Mouse (Mus musculus) hindlimb bud, embryonic 11.5 days (tissue): ENCODE data around the gene Rai2.

Source experiments
- DNase-seq: peaks from one replicate; pipeline ENCODE4 v3.0.0-alpha.2; 2012; ENCODE audit warnings: low read depth, low spot score; ENCODE audit errors: extremely low spot score

Gene Rai2

DNA sequence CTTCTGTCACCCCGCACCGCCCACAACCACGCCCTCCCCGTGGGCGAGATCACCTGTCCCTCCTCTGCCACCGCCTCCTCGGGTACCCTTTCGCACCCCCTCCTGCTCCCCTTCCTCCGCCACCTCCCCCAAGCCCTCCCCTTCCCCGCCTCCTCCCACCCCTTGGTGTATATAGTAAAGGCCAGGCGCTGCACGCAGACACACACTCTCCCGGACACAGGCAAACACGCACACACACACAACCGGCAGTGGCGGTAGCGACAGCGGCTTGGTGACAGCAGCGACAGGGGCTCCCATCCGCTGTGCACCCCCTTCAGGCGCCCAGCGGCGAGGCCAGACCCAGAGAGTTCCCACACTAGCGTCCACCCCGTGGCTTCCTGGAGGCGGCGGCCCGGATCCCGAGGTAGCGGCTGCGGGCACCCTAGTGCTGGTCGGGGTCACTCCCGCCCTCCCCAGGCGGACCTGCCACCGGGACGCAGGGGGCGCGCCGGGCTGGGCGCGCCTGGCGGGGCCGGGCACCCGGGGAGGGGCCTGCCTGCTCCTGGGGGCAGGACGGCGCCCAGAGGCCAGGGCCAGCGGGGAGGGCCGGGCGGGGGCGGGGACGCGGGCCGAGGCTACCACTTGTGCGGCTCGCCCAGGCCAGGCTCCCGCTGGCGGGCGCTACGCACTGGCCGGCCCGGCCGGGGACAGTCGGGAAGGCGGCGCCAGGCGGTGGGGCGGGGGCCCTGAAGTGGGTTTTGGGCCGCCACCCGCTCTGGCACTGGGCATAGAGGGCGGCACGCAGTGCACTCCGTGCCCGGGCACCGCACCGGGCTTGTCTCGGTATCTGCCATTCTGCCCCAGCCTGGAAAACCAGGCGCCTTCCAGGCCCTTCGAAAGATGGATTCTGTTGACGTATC lies at the start of gene Rai2:
Gene Rai2, plus strand, starts transcription at position 205 of the 899 bp plus-strand sequence.
- no peak for DNase-seq

DNA sequence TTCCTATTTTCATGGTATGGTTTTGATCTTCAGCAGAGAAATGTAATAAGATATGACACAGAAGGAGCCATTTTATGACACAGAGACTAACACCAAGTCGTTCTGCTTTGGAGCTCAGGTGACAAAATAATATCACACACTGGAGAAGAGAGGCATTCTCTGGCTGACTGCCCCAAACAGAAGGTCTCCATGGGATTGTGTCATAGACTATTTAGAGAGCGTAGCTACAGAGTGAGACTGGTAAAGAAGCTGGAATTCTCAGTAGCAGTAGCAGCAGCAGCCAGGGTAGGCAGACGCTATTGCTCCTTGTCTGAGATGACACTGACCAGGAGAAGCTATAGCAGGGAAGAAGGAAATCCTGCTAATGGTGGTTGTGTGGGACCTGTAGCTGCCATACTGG lies 27.5 kb upstream of the Rai2 start:
- no peak for DNase-seq

- no peak for DNase-seq
These were observed 385 bp upstream of the Rai2 start for GRCm38 (mm10) chrX:161716503-161716864.

DNA sequence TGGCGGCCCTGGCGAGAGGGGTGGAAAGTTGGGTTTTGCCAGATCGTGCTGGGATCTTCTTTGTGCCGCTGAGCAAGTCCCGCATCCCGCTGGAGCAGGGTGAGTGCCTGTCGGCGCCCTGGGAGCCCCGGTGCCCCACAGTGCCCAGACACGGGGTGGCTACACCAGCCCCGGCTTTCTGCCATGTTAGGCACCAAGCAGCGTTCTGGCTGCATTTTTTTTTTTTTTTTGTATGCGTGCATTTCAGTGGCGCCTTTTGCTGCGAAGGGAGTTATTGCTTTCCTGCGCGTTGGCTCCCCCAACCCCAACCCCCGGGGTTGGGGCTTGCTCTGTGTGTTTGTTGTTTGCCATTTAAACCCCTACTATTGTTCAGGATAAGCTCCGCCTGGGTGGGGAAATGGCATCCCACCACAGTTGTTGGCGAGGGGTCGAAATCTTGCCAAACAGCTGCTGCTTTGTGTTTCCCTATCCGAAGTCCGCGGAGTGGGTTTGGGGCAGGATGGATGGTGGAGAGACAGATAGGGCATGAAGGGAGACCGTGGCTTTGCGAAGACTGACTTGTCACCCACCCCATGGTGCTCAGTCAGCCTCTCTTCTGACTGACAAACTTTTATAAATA lies 1.0 kb downstream of the Rai2 start:
- DNase-seq, result no peak

GRCm38 (mm10) chrX:161718548-161718947 lies 1.7 kb downstream of the Rai2 start:
- DNase-seq, result no peak

GRCm38 (mm10) chrX:161721082-161721481 lies 4.2 kb downstream of the Rai2 start:
- no peak for DNase-seq

GRCm38 (mm10) chrX:161723391-161723808 lies 6.5 kb downstream of the Rai2 start:
- DNase-seq, result no peak

GRCm38 (mm10) chrX:161726257-161726656 lies 9.4 kb downstream of the Rai2 start:
- no peak for DNase-seq

DNA sequence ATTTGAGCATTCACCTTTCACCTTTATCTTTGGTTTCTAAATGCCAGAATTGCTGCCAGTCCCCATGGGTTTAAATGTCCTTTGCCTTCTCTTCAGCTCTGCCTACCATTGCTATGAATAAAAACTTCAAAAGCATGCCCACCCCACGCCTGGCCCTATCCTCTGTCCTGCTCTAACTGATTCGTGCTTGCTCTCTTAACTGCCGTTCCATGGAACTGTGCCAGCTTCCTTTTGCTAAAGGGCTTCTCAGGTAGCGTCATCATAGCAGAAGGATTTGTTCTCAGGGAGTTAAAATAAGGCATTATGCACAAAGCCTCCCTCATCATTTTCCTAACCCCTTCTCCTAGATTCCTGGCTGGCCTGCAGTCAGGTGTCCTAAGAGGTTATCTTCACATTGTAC lies 11.6 kb downstream of the Rai2 start:
- no peak for DNase-seq

- DNase-seq, result no peak
These were observed 13.2 kb downstream of the Rai2 start for GRCm38 (mm10) chrX:161730026-161730425.

DNA sequence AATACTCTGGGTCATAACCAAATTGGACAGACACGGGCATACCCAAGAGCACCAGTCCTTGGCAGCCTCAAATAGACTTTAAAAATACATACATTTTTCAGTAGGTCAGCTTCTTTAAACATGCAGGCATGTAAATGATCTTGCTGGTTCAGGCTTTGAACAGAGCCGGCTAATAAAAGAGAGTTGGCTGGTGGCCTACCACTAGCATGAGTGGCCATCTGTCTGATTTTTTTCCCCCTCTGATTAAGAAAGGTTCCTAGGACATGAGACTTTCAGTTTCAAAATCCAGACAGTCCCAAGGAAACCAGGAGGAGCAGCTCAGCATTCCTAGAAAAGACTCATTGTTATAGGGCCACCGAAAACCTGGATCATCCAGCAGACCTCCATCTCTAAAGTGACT lies 15.0 kb downstream of the Rai2 start:
- no peak for DNase-seq

- no peak for DNase-seq
These were observed 16.9 kb downstream of the Rai2 start for GRCm38 (mm10) chrX:161733581-161734309.

- no peak for DNase-seq
These were observed 17.4 kb downstream of the Rai2 start for GRCm38 (mm10) chrX:161734310-161734676.

DNA sequence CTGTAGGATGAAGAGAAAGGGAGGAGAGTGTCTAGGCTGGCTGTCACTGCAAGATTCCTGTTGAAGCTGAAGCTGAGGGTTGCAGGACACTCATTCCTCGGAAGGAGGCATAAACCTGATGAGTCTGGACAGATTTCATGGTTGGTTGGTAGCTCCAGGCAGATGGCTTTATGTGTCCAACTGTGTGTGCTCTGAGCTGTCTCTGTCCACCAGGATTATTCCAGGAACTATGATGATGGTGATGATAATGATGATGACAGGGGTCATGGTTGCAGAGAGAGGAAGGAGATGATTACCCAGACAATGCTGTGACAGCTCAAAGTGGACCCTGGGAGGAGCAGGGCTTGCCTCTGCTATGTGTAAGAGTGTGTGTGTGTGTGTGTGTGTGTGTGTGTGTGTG lies 22.5 kb downstream of the Rai2 start:
- DNase-seq, result no peak

DNA sequence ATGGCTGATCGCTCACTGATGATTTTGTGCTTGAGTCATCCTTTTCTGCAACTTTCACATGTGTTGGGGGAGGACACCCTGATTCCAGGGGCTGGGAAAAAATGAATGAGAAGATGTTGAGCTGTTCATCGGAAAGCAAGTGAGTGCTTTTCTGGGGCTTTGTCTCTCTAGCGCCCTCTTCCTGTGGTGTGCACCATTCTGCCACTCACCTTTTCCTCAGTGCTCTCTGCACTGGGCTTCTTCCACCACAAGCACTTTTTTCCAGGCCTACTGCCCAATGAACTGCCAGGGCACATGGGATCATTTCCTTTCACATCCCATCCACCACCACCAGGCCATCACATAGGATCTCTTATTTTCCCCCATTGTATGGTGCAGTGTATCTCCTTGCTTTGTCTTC lies 26.2 kb downstream of the Rai2 start:
- no peak for DNase-seq

- no peak for DNase-seq
These were observed 28.4 kb downstream of the Rai2 start for GRCm38 (mm10) chrX:161745296-161745695.

DNA sequence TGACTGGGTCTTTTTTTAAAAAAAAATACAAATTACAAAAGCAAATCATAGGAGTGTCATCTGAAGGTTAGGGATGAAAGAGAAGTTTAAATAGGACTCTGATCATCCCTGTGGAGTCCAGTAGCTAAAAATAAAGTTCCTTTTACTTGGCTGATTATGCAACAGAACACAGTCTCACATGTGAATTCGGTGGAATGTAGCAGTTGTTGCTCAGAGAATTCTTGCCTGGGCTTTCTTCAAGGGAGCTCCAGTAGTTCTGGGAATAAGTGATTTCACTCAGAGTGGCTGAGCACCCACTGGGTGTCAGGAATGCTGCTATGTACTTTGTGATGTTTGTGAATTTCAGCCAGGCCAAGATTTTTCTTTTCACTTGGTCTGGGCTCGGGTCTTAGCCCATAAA lies 30.5 kb downstream of the Rai2 start:
- DNase-seq, result no peak

DNA sequence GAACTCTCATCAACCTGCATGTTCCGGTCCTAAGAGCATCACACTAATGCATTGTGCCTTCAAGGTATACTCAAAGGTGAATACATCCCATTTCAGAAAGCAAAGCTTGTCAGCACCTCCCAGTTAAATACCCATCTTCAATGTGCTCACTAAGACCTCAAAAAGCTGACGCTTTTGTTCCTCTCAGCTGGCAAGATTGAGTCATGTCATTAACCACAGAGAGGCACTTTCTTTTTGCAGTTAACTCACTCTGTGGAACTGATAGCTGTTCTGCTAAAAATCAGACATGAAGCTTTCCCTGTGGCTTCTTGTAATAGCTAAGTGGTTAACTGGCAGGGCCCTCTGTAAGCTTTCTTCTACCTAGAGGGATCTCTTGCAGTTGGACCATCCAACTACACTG lies 36.6 kb downstream of the Rai2 start:
- DNase-seq, result no peak

- no peak for DNase-seq
These were observed 59.6 kb downstream of the Rai2 start for GRCm38 (mm10) chrX:161776321-161776962.

DNA sequence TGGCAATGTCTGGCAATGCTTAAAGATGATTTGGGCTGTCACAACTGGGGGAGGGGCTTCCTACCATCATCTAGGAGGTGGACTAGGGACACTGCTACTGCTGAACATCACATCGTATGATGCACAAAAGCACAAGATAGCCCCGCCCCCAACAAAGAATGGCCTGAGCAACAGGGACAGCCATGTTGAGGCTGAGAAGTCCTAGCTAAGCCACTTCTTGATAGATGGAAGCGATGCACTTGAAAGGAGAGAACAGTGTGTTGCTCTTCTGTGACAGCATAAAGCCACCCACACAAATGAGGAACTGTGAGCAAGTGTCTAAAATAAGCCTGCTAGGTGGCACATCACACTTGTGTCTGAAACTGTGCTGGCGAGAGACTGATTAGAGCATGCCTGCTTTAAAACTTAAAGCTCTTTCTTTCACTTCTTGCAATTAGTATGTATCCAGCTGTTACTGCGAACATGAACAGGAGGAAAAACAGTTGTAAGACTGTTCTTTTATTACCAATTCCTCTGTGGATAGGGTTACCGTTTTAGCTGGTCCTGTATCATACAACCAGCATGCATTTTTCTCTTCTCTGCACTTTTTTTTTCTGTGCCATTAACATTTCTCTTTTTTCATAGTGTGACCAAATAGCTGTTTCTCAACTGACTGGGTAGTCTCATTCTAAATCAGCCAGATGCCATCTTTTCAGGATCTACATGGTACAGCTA lies 63.6 kb downstream of the Rai2 start:
- DNase-seq, result no peak

DNA sequence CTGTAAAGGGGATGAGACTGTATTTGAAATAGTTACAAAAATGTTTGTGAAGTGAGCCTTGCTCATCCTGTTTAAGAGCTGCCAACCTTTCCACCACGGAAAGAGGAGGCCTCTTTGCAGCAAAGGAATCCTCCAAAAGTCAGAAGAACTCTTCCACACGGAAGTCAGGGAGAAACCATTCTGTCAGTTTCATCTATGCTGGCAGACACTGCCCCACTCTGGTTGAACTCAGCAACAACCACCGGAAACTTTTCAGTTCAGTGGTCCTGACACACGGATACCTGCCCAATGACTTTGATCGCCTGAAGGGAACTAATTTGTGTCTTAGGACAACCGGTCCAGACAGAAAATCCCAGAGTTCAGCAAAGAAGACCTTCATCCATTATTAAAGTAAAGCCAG lies 73.3 kb downstream of the Rai2 start:
- no peak for DNase-seq
